Mouse (Mus musculus) embryonic facial prominence, embryonic 11.5 days (tissue): ENCODE measurements around the gene Lag3. TPM values are rescaled to one million over a fixed set of nuclear protein-coding genes. Genes with fewer than 3 reads are reported as not detected.

Experiments used
- ATAC-seq: fragments of 200-750 bp; cut with Nextera tagmentation; replicated peaks from 2 replicates; pipeline ENCODE4 v1.8.0; 2017; ENCODE audit warnings: low read depth; ENCODE audit not compliant: insufficient number of reproducible peaks, low FRiP score, low TSS enrichment
- DNase-seq: peaks from one replicate; pipeline ENCODE4 v3.0.0-alpha.2; 2015; ENCODE audit warnings: low spot score
- H3K27ac ChIP-seq: fragments of 300-500 bp; sonication (generic); replicated peaks from 2 replicates; pipeline ENCODE4 v1.5.1; 2014; ENCODE audit warnings: mild to moderate bottlenecking, low read depth, low read length, control low read depth
- H3K27me3 ChIP-seq: fragments of 300-500 bp; sonication (generic); 2 replicates; pipeline ENCODE4 v1.6.1; 2014; ENCODE audit warnings: mild to moderate bottlenecking, low read length, moderate library complexity, mixed read lengths; ENCODE audit not compliant: control insufficient read depth, insufficient read depth
- H3K36me3 ChIP-seq: fragments of 300-500 bp; sonication (generic); replicated peaks from 2 replicates; pipeline ENCODE4 v1.6.1; 2014; ENCODE audit warnings: low read depth, mild to moderate bottlenecking, low read length, moderate library complexity, mixed read lengths; ENCODE audit not compliant: control insufficient read depth, insufficient read depth
- H3K4me1 ChIP-seq: fragments of 300-500 bp; sonication (generic); 2 replicates; pipeline ENCODE4 v1.6.1; 2014; ENCODE audit warnings: low read length, mixed read lengths; ENCODE audit not compliant: control insufficient read depth, insufficient read depth
- H3K4me2 ChIP-seq: fragments of 300-500 bp; sonication (generic); 2 replicates; pipeline ENCODE4 v1.6.1; 2014; ENCODE audit warnings: low read depth, mild to moderate bottlenecking, control low read depth, low read length, moderate library complexity
- H3K4me3 ChIP-seq: fragments of 300-500 bp; sonication (generic); 2 replicates; pipeline ENCODE4 v1.5.1; 2014; ENCODE audit warnings: low read depth, low read length, control low read depth
- H3K9ac ChIP-seq: fragments of 300-500 bp; sonication (generic); replicated peaks from 2 replicates; pipeline ENCODE4 v1.6.1; 2014; ENCODE audit warnings: mild to moderate bottlenecking, control low read depth, low read length
- H3K9me3 ChIP-seq: fragments of 300-500 bp; sonication (generic); replicated peaks from 2 replicates; pipeline ENCODE4 v1.6.1; 2016; ENCODE audit warnings: mild to moderate bottlenecking, low read length, inconsistent platforms, mixed read lengths; ENCODE audit not compliant: control insufficient read depth
- WGBS: fragments of 180-500 bp; shearing (Covaris S2); extraction: QIAGEN DNeasy Blood & Tissue Kit; methylation state at CpG from one replicate; pipeline ENCODE4 v1.1.7; 2014; 5-methylcytosine and 5-hydroxymethylcytosine counted together
- polyA plus RNA-seq: library from polyadenylated mRNA; unstranded; fragments of >200 nt; fragmentation: Nextera tagmentation; extraction: Ambion mirVana; gene quantifications from 2 replicates; pipeline ENCODE4 v1.2.1, GENCODE M21; 2014

The Lag3 gene
- polyA plus RNA-seq, 1 experiment from 2014 or later = 1.7 TPM

GRCm38 (mm10) chr6:124857840-124858530, 53.5 kb downstream of the Lag3 start:
- peak overlapping the region; percentile 82 for H3K4me3 ChIP-seq
- peaks cover 11% of the 10 kb centered on the region for H3K4me1 ChIP-seq
- H3K9ac ChIP-seq = peak overlapping the region; percentile 97
- ATAC-seq (no peak), DNase-seq (no peak)
- H3K27me3 ChIP-seq = no peaks in the 10 kb centered on the region; the same call in 1 of the 2 replicates
- peak overlapping the region; percentile 95 for H3K27ac ChIP-seq
- WGBS = 23% methylated on average over 26 of the region's 26 CpGs
- no peaks in the 10 kb centered on the region; the same call in none of the 2 replicates for H3K36me3 ChIP-seq
- H3K9me3 ChIP-seq = no peaks in the 10 kb centered on the region
- peak overlapping the region; percentile 79 for H3K4me2 ChIP-seq

GRCm38 (mm10) chr6:124856916-124857839, 54.3 kb downstream of the Lag3 start, which contains the start of gene P3h3:
Gene P3h3 (minus strand): TSS chr6:124857752.
- Histone ChIP-seq H3K27ac (peak within 1 kb of the TSS; percentile 95), H3K9ac (peak within 1 kb of the TSS; percentile 97), H3K4me2 (peak within 1 kb of the TSS; percentile 79), H3K9me3 (no peaks in the 10 kb centered on the region), H3K27me3 (no peaks in the 10 kb centered on the region), H3K36me3 (no peaks in the 10 kb centered on the region; the same call in none of the 2 replicates), H3K4me3 (peak within 1 kb of the TSS; percentile 82), H3K4me1 (peaks cover 8% of the 10 kb centered on the region)
- ATAC-seq (peak; percentile 78), DNase-seq (peak; percentile 93)
- under 1% methylated on average over 73 of the region's 86 CpGs for WGBS

- peak overlapping the region; percentile 95 for H3K27ac ChIP-seq
These were observed 55.2 kb downstream of the Lag3 start for GRCm38 (mm10) chr6:124856321-124856720.

GRCm38 (mm10) chr6:124854647-124855046, 56.9 kb downstream of the Lag3 start:
- no peak overlapping the region for H3K4me3 ChIP-seq
- H3K27me3 ChIP-seq = no peaks in the 10 kb centered on the region
- no peak overlapping the region for H3K27ac ChIP-seq
- WGBS = 64% methylated on average over 12 of the region's 12 CpGs
- H3K9ac ChIP-seq = no peak overlapping the region
- H3K9me3 ChIP-seq = no peaks in the 10 kb centered on the region
- ATAC-seq = no peak
- DNase-seq = no peak
- H3K4me2 ChIP-seq = no peak overlapping the region
- H3K36me3 ChIP-seq = no peaks in the 10 kb centered on the region; the same call in none of the 2 replicates
- peaks cover 5% of the 10 kb centered on the region for H3K4me1 ChIP-seq

More at GRCm38 (mm10) chr6:124856321-124856720, 55.2 kb downstream of the Lag3 start:
- H3K4me1 ChIP-seq = peaks cover 8% of the 10 kb centered on the region
- no peaks in the 10 kb centered on the region for H3K27me3 ChIP-seq
- ATAC-seq (peak; percentile 61), DNase-seq (peak; percentile 88)
- WGBS = 4% methylated on average over 14 of the region's 14 CpGs
- H3K36me3 ChIP-seq = no peaks in the 10 kb centered on the region; the same call in none of the 2 replicates
- peak overlapping the region; percentile 79 for H3K4me2 ChIP-seq
- peak overlapping the region; percentile 97 for H3K9ac ChIP-seq
- no peaks in the 10 kb centered on the region for H3K9me3 ChIP-seq
- peak overlapping the region; percentile 82 for H3K4me3 ChIP-seq

Other genes with a start within 250 kb of the Lag3 start
- 33.4 and 43.6 TPM in 2 replicates for gene Lpcat3, start 248.7 kb downstream of the Lag3 start, polyA plus RNA-seq
- 251 and 254 TPM in 2 replicates for gene Emg1, start 199.5 kb downstream of the Lag3 start, polyA plus RNA-seq
- gene Phb2, start 199.4 kb downstream of the Lag3 start, polyA plus RNA-seq = 371 and 375 TPM in 2 replicates
- gene Ptpn6, start 173.0 kb downstream of the Lag3 start, polyA plus RNA-seq = 6.0 and 11.2 TPM in 2 replicates
- gene Grcc10, start 170.3 kb downstream of the Lag3 start, polyA plus RNA-seq = 518 and 553 TPM in 2 replicates
- not detected in 2 replicates for gene Gm45234, start 155.7 kb downstream of the Lag3 start, polyA plus RNA-seq
- gene Atn1, start 155.2 kb downstream of the Lag3 start, polyA plus RNA-seq = 9.0 and 9.6 TPM in 2 replicates
- 4.3 and 4.5 TPM in 2 replicates for gene Eno2, start 142.0 kb downstream of the Lag3 start, polyA plus RNA-seq
- gene Lrrc23, start 132.0 kb downstream of the Lag3 start, polyA plus RNA-seq = 0.29 and 0.97 TPM in 2 replicates
- 4.7 and 4.8 TPM in 2 replicates for gene Spsb2, start 103.0 kb downstream of the Lag3 start, polyA plus RNA-seq
- gene Tpi1, start 97.4 kb downstream of the Lag3 start, polyA plus RNA-seq = 721 and 787 TPM in 2 replicates
- gene Usp5, start 82.2 kb downstream of the Lag3 start, polyA plus RNA-seq = 128 and 133 TPM in 2 replicates
- gene Cdca3, start 82.2 kb downstream of the Lag3 start, polyA plus RNA-seq = 210 and 212 TPM in 2 replicates
- gene Gnb3, start 71.4 kb downstream of the Lag3 start, polyA plus RNA-seq = 0.27 and 0.56 TPM in 2 replicates
- gene P3h3, start 54.0 kb downstream of the Lag3 start, polyA plus RNA-seq = 14.7 and 18.5 TPM in 2 replicates
- 0.59 and 0.72 TPM in 2 replicates for gene Gpr162, start 47.7 kb downstream of the Lag3 start, polyA plus RNA-seq
- not detected in 2 replicates for gene Cd4, start 23.5 kb downstream of the Lag3 start, polyA plus RNA-seq
- gene Ptms, start 8.4 kb upstream of the Lag3 start, polyA plus RNA-seq = 184 and 213 TPM in 2 replicates
- gene Mlf2, start 19.7 kb upstream of the Lag3 start, polyA plus RNA-seq = 391 and 402 TPM in 2 replicates
- 118 and 125 TPM in 2 replicates for gene Cops7a, start 53.8 kb upstream of the Lag3 start, polyA plus RNA-seq
- 1.1 and 1.9 TPM in 2 replicates for gene Pianp, start 85.0 kb upstream of the Lag3 start, polyA plus RNA-seq
- 7.7 and 10.6 TPM in 2 replicates for gene Zfp384, start 97.4 kb upstream of the Lag3 start, polyA plus RNA-seq
- 141 and 145 TPM in 2 replicates for gene Ing4, start 128.1 kb upstream of the Lag3 start, polyA plus RNA-seq
- 10.0 and 12.5 TPM in 2 replicates for gene Acrbp, start 138.0 kb upstream of the Lag3 start, polyA plus RNA-seq
- 0.25 and 0.49 TPM in 2 replicates for gene Lpar5, start 156.2 kb upstream of the Lag3 start, polyA plus RNA-seq
- gene Chd4, start 184.3 kb upstream of the Lag3 start, polyA plus RNA-seq = 93.2 and 94.5 TPM in 2 replicates
- 66.3 and 69.8 TPM in 2 replicates for gene Nop2, start 220.2 kb upstream of the Lag3 start, polyA plus RNA-seq
- 7.0 and 10.3 TPM in 2 replicates for gene Iffo1, start 233.5 kb upstream of the Lag3 start, polyA plus RNA-seq